In the genomic region with DNA sequence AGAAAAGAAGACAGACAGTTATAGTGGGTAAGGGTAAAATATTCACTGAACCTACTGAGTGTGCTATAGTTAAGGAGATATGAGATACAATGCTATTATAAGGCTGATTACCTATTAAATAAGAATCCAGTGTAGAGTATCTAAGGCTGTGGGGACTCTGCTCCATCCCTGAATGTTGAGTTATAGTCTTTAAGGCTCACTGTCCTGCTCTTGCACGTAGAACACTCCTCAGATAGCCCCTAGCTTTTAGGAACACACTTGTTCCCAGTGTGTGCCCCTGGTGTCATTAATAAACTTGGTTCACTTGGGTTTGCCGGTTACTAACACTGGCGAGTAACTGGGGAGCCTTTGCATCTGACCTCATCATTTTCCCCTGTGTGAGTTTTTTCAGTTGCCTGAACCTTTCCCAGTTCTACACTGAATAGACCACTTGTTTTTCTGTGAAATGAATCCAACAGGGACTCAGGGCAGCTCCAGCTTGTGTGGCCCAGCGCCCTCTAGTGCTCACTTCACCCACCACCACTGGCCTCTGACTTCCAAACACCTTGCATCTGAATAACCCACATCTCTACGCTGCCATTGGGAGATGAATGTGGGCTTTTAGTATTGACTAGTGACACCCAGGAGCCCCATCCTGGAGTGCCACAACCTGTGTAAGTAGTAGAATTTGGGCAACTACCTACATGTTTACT, we compare ENCODE assay signal across 7 mouse cellular contexts. TPM values are rescaled to one million over a fixed set of nuclear protein-coding genes. Genes with fewer than 3 reads are reported as not detected.
DNase-seq lines count a peak whose midpoint lies in the region; ATAC-seq lines count a peak whose summit lies in the region.

No protein-coding gene starts in this region.

- DNase-seq in R1 (ENCODE audit: low read depth, low spot score): peak; percentile 61
- peak; percentile 64 for DNase-seq in cerebellum, adult 8-10 months
- peak; percentile 68 for DNase-seq in forelimb bud, embryonic 11.5 days (ENCODE audit: low read depth, low spot score)
- peak; percentile 82 for DNase-seq in hindbrain, embryonic 11.5 days (ENCODE audit: low spot score)
- DNase-seq in layer of hippocampus, adult 9-11 months: peak; percentile 65
- peak; percentile 76 for DNase-seq in retina, postnatal 1 day

- H3K27ac ChIP-seq in hindbrain, embryonic 11.5 days (ENCODE audit: low read depth, low read length): no peak overlapping the region
- H3K27ac ChIP-seq in lung, embryonic 16.5 days (ENCODE audit: low read length): no peak overlapping the region

- H3K27me3 ChIP-seq in hindbrain, embryonic 11.5 days (ENCODE audit: control insufficient read depth, insufficient read depth, low read length): no peaks in the 10 kb centered on the region
- no peaks in the 10 kb centered on the region for H3K27me3 ChIP-seq in lung, embryonic 16.5 days (ENCODE audit: control insufficient read depth, insufficient read depth, low read depth, low read length)

- no peaks in the 10 kb centered on the region for H3K4me1 ChIP-seq in hindbrain, embryonic 11.5 days (replicated peaks; ENCODE audit: control insufficient read depth, insufficient read depth, low read length)
- no peaks in the 10 kb centered on the region for H3K4me1 ChIP-seq in lung, embryonic 16.5 days (replicated peaks; ENCODE audit: control insufficient read depth, insufficient read depth, low read length)

- no peak overlapping the region for H3K4me2 ChIP-seq in hindbrain, embryonic 11.5 days (replicated peaks; ENCODE audit: low read depth, low read length)
- no peak overlapping the region for H3K4me2 ChIP-seq in lung, embryonic 16.5 days (ENCODE audit: low read depth, low read length)

- no peak overlapping the region for H3K4me3 ChIP-seq in hindbrain, embryonic 11.5 days (ENCODE audit: low read depth, low read length)
- H3K4me3 ChIP-seq in lung, embryonic 16.5 days (ENCODE audit: low read length): no peak overlapping the region

- no peaks in the 10 kb centered on the region for H3K9me3 ChIP-seq in hindbrain, embryonic 11.5 days (ENCODE audit: control insufficient read depth, low read length)
- H3K9me3 ChIP-seq in lung, embryonic 16.5 days (ENCODE audit: control insufficient read depth, low read length): no peaks in the 10 kb centered on the region

- H3K36me3 ChIP-seq in hindbrain, embryonic 11.5 days (ENCODE audit: control insufficient read depth, insufficient read depth, low read length): no peaks in the 10 kb centered on the region
- H3K36me3 ChIP-seq in lung, embryonic 16.5 days (ENCODE audit: control insufficient read depth, insufficient read depth, low read length): no peaks in the 10 kb centered on the region

- H3K9ac ChIP-seq in hindbrain, embryonic 11.5 days (ENCODE audit: low read depth, low read length): no peak overlapping the region
- no peak overlapping the region for H3K9ac ChIP-seq in lung, embryonic 16.5 days (ENCODE audit: low read length)

- ATAC-seq in hindbrain, embryonic 11.5 days (ENCODE audit: low FRiP score): peak; percentile 79
- peak; percentile 71 for ATAC-seq in lung, embryonic 16.5 days (ENCODE audit: low read depth)

- WGBS in hindbrain, embryonic 11.5 days: 24% methylated on average over 5 of the region's 5 CpGs
- WGBS in lung, embryonic 16.5 days: 21% methylated on average over 5 of the region's 5 CpGs

RNA-seq across cellular contexts. Expression of a gene that starts 34.5 kb away (rescaled TPM):
- 11.9 and 13.6 TPM in 2 replicates for polyA plus RNA-seq in hindbrain, embryonic 11.5 days (2014; fragmentation: Nextera tagmentation; extraction: Ambion mirVana)
- 11.2 and 11.8 TPM in 2 replicates for polyA plus RNA-seq in lung, embryonic 16.5 days (2015; fragmentation: Nextera tagmentation; extraction: Ambion mirVana)

RNA-seq across cellular contexts. Expression of a gene that starts 48.1 kb away (rescaled TPM):
- polyA plus RNA-seq in hindbrain, embryonic 11.5 days (2014; fragmentation: Nextera tagmentation; extraction: Ambion mirVana): 1.1 and 1.4 TPM in 2 replicates
- not detected in 2 replicates for polyA plus RNA-seq in lung, embryonic 16.5 days (2015; fragmentation: Nextera tagmentation; extraction: Ambion mirVana)

RNA-seq across cellular contexts. Expression of a gene that starts 51.3 kb away (rescaled TPM):
- polyA plus RNA-seq in hindbrain, embryonic 11.5 days (2014; fragmentation: Nextera tagmentation; extraction: Ambion mirVana): 0.48 and 0.91 TPM in 2 replicates
- 0.51 and 0.75 TPM in 2 replicates for polyA plus RNA-seq in lung, embryonic 16.5 days (2015; fragmentation: Nextera tagmentation; extraction: Ambion mirVana)

RNA-seq across cellular contexts. Expression of a gene that starts 57.2 kb away (rescaled TPM):
- 8.2 and 9.5 TPM in 2 replicates for polyA plus RNA-seq in hindbrain, embryonic 11.5 days (2014; fragmentation: Nextera tagmentation; extraction: Ambion mirVana)
- polyA plus RNA-seq in lung, embryonic 16.5 days (2015; fragmentation: Nextera tagmentation; extraction: Ambion mirVana): 11.0 and 12.7 TPM in 2 replicates
